Mouse (Mus musculus): ENCODE measurements around the gene Pald1.

Pald1 gene

DNA sequence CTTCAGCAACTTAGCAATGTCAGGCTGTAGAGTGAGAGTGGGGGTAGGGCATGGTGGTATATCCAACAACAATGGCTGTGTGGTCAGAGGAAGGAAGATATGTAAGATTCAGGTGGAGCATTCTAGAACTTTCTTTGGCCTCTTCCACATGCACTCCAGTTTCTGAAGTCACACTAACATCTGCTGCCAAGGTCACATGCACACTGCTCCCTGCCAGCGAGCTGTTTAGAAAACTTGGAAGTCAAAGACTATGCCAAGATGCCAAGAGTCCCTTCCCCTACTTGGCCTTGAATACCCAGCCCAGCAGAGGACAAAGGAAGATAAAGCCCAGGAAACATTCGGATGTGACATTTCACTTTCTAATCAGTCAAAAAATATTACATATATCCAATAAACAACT is 19.6 kb upstream of the Pald1 start:
- no peak for DNase-seq (ENCODE audit: extremely low spot score, low read depth, low spot score)

DNA sequence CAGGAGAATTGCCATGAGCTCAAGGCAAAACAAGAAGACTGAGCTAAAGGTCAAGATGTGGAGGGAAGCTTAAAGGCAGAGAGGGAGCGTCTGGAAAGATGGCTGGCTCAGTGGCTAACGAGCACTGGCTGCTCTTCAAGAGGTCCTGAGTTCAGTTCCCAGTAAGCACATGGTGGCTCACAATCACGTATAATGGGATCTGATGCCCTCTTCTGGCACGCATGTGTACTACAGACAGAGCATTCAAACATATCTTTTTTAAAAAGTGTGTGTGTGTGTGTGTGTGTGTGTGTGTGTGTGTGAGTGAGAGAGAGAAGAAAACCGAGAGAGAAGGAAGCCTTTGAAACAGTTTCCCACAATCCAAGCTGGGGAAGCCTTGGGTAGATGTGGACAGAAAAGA is 19.1 kb upstream of the Pald1 start:
- no peak for DNase-seq (ENCODE audit: extremely low spot score, low read depth, low spot score)

DNA sequence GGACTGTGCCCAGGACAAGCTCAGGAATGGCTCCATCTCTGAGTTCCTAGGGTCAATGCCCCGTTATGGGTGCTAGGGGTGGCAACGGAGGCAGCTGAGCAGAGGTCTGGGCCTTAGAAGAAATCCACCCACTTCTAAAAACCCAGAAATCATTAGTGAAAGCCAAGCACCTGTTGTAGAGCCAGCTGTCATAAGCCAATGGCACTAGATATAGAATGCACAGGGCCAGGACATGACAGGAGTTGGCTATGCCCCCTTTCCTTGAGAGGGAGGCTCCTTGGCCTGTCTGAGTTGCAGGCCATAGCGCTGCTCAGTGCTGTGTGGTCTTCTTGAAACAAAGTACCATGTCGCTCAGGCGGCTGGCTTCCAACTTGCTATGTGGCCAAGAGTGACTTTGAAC is 17.1 kb upstream of the Pald1 start:
- no peak for DNase-seq (ENCODE audit: extremely low spot score, low read depth, low spot score)

DNA sequence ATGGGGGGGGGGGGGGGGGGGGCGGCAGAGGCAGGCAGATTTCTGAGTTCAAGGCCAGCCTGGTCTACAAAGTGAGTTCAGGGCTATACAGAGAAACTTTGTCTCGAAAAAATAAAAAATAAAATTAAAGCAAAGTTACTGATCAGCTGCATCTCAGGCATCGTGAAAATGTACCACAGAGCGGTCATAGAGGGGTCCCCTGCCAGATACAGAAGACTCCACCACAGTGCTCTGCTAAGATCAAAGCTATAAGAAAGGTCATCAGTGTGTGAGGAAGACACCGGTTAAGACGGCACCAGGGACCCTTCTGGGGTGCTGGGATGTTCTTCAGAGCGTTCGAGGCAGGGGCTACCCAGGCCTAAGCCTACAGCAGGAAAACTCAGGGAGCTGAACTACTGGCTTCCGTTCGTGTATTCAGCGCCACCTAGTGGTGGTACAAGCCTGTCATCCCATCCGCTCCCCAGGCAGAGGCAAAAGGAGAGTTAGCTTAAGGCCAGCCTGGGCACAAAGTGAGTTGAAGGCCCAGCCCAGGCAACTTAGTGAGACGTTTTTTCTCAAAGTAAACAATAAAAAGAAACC is 15.9 kb upstream of the Pald1 start:
- peak; percentile 69 for DNase-seq (ENCODE audit: extremely low spot score, low read depth, low spot score)

DNA sequence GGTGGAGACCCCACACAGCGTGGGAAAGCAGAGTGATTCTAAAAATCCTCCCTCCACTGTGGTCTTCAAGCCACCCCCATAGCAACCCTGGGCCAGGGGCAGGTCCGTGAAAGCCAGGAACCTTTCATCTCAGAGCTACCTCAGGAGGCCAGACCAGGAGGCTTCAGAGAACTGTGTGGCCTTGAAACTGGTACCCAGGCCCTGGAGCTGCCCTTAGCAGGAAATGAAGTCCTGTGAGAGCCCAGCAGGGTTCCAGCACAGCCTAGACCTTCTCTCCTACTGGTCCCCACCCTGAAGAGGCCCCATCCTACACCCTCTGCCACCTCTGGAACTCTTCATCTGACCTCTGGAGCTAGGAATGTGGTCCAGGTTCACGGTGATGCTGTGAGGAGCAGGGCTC is 14.8 kb upstream of the Pald1 start:
- no peak for DNase-seq (ENCODE audit: extremely low spot score, low read depth, low spot score)

DNA sequence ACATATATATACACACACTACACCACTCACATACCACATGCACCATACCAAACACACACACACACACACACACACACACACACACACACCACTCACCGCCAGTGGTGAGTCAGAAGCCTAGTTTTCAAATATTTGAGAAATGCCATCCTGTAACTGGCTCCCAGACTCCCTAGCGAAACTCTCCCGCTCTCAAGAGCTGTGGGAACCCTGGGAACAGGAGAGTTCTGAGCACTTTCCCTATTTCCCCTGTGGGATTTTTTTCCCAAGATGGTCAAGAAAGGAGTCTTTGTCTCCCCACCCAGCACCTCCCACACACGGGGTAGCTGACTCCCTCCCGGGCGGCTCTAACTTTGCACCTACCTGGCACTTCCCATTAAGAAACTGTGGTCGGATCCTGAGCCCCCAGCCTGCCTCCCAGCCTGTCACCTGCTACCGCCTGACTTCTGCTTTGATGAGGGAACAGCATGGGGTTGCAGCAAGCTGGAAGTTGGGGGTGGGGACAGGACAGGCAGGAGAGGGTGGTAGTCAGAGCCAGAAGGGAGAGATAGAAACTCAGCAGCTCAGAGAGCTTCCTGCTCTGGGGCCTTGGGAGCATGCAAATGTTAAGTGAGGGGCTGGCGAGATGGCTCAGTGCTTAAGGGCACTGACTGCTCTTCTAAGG is 11.3 kb upstream of the Pald1 start:
- no peak for DNase-seq (ENCODE audit: extremely low spot score, low read depth, low spot score)

DNA sequence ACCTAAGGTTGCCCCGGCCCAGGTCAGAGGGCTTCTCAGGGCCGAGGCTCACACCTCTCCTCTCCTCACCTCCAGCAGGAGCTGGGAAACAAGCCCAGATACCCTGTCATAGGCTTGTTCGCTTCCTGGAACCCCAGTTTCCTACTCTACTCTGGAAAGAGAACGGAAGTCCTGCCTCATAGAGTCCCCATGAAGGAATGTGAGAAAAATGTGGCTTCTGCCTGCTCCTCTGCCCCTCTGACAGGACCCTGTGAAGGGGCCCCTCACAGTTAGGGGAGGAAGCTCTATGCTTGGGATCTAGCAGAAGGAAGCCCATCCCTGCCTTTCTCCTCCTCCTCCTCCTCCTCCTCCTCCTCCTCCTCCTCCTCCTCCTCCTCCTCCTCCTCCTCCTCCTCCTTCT is 9.3 kb upstream of the Pald1 start:
- DNase-seq (ENCODE audit: extremely low spot score, low read depth, low spot score), result no peak

DNA sequence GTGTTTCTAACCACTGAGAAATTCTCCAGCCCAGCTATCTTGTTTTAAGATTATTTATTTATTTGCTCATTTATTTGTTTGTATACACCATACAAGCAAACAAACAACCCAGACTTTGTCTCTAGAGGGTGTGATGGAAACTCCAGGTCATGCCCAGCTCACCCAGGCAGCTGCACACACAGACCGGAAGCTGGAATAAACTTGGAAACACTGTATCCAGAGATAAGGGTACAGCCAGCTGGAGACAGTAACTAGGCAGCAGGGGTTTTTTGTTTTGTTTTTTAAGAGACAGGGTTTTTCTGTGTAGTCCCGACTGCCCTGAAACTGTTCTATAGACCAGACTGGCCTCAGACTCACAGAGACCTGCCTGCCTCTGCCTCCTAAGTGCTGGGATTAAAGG is 6.8 kb upstream of the Pald1 start:
- no peak for DNase-seq (ENCODE audit: extremely low spot score, low read depth, low spot score)

DNA sequence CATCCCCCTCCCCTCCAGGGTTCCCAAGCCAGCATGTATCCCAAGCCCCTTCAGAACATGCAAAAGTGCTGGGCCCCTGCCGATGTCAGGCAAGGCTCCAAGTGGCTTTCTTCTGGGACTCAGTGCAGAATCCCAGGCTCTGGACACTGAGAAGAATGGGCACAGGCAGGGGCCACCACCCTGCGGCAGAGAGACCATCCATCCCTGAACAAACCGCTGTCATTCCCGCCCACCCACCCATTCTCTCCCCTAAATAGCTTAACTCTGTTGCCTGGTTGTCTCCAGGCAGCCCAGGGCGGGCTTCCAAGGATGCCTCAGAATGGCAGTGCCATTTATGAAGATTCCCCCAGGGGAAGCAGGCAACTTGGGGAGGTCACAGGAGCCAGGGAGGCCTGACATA is 5.7 kb upstream of the Pald1 start:
- DNase-seq (ENCODE audit: extremely low spot score, low read depth, low spot score), result no peak

DNA sequence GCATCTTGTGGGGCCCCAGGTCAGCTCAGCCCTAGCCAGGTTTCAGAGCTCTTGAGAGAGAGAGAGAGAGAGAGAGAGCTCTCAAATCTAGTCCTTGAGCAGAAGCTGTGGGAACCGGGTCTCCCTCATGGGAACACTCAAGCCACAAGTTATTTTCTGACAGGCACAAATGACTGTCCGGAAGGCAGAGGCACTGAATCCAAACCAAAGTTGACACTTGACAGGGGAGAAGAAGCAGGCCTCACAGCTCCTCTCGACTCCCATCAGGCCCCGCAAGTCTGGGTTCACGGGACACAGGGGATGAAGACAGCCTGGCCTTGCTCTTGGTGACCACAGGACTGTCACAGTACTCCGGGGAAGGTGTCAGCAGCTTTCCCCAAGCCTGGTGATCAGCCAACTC is 3.0 kb upstream of the Pald1 start:
- no peak for DNase-seq (ENCODE audit: extremely low spot score, low read depth, low spot score)

DNA sequence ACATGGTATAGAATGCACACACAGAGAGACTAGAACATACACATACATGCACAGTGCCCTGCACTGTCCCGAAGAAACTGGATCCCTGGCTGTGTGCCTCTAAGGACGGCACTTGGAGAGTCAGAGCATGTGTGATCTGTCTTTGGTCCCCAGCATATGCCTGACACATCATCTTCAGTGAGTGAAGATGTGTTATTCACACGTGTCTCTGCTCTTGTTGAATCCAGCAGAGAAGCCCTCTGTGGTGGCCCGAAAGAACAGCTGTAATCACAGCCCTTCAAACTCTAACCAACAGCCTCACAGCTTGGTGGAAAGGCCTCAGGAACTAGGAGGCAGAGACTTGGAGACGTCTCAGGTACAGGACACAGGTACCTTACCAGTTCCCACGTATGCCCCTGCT is 1.8 kb upstream of the Pald1 start:
- DNase-seq (ENCODE audit: extremely low spot score, low read depth, low spot score), result no peak

DNA sequence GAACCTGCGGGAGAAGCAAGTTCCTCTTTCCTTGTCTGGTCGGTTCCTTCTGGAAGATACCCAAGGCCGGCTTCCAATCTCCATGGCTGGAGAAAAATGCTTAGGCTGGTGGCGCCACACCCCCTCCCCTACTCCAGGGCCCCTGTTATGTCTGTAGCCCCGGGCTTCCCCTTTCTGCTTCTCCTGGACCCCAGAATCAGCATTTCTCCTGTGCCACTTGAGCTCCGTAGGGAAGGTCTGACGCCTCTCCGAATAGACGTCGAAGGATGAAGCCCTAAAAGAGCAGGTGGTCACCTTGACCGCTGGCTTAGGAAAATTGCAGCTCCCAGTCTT is 351 bp upstream of the Pald1 start:
- no peak for DNase-seq (ENCODE audit: extremely low spot score, low read depth, low spot score)

DNA sequence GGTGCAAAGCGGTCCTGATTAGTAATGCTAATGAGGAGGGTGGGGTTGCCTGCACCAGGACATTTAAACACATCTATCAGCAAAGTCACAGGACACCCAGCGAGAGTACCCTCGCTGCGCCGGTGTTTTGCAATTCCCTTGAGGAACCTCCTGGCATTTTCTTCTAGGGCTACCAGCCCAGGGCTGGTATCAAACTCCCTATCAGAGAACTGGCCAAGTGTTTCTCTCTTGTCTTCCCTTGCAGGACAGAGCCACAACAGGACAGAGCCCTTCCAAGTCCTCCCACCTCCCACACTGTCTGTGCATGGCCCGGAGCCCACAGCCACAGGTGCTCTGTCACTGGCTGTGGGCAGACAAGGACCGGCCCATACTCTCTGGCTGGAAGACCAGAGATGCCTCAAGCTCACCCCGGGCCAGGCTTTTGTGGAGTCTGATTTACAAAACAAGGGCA is 1.0 kb downstream of the Pald1 start:
- DNase-seq (ENCODE audit: extremely low spot score, low read depth, low spot score), result no peak

DNA sequence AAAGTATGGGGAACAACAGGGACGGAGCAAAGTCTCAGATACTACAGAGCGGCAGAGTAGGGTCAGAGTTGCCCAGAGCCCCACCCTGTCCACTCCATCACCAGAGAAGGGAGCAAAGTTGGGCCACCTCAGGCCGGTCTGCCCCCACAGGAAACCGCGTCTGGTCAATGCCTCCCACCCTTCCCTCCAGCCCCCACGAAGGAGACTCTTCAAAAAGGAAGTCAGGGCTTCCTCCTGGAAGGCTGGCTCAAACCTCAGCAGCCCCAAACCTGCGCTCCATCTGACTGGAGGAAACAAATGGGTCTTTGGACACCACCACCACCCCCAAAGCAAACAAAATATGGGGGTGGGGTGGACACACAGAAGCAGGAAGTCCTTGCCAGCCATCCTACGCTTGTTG is 1.5 kb downstream of the Pald1 start:
- DNase-seq (ENCODE audit: extremely low spot score, low read depth, low spot score), result no peak

DNA sequence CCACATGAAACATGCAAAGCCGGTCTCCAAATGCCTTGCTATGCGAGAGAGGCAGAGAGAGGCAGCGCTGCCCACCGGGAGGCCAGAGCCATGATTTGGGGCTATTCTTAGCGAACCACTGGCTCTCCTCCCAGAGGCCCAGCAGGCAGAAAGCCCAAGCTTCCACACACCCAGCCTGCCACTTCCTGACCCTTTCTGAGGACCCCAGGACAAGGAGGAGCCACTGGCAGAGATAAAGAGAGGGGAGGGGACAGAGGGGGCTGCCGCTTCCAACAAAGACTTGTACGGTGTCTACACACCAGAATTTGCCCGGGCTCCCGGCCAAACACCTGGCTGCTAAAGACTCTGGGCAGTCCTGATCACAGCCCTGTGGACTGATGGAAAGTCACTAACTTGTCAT is 3.1 kb downstream of the Pald1 start:
- no peak for DNase-seq (ENCODE audit: extremely low spot score, low read depth, low spot score)

DNA sequence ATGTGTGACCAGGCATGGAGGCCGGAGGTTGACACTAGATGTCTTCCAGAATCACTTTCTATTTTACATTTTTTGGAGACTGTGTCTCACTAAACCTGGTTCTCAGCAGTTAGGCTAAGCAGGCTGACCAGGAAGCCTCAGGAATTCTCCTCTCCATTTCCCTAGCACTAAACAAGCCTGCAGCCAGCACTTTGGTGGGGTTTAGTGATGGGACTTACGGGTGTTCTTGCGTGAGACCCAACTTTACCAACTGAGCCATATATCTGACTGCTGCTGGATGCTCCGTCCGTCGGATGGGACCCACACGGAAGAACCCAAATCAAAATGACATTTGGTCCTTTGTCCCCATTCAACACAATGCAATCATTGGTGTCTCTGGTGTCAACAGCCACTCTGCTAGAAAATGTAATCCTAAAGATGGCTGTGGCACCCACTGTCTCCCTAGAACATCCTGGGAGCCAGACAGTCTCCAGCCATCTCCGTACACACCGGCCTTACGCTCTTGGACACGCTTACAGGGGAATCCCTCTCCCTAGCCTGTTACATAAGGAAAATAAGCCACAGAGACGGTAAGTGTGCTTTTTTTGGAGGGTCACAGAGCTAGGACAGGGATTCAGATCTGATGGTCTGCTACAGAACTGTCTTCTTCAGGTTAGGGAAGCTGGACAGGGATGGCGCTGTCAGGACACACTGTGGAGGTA is 3.8 kb downstream of the Pald1 start:
- DNase-seq (ENCODE audit: extremely low spot score, low read depth, low spot score), result no peak

DNA sequence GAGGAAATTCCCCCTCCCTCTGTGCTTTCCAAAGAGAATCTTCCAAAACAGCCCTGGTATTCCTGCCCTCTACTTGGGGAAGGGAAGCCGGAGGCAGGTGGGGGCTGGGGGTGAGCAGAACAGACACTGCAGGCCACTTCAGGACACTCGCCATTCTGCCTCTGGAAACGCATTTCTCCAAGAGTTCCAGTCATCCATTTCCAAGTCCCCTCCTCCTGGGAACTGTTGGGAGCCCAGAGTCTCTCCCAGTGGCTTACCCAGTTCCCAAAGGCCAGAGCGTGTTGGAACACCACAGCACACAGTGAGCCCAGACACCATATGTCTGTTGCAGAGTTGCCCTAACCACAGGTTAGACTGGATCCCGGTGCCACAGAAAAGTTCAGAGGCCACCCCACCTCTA is 4.6 kb downstream of the Pald1 start:
- DNase-seq (ENCODE audit: extremely low spot score, low read depth, low spot score), result no peak

DNA sequence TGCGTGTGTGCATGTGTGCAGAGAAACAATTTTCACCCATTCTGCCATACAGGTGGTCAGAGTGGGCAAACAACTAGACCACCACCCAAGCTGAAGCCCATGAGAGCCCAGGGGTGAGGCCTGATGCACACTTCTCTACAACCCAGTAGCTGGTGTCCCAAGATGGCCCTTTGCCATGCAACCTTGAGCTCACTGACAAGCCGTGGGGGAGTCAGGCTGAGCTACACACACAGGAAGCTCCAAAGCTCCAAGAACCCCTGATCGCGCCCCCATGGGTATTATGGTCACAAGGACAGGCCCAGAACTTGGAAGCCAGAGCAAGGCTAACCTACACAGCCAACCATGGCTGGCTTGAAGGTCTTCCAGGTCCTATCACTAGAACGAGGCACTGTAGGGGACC is 5.3 kb downstream of the Pald1 start:
- DNase-seq (ENCODE audit: extremely low spot score, low read depth, low spot score), result no peak

DNA sequence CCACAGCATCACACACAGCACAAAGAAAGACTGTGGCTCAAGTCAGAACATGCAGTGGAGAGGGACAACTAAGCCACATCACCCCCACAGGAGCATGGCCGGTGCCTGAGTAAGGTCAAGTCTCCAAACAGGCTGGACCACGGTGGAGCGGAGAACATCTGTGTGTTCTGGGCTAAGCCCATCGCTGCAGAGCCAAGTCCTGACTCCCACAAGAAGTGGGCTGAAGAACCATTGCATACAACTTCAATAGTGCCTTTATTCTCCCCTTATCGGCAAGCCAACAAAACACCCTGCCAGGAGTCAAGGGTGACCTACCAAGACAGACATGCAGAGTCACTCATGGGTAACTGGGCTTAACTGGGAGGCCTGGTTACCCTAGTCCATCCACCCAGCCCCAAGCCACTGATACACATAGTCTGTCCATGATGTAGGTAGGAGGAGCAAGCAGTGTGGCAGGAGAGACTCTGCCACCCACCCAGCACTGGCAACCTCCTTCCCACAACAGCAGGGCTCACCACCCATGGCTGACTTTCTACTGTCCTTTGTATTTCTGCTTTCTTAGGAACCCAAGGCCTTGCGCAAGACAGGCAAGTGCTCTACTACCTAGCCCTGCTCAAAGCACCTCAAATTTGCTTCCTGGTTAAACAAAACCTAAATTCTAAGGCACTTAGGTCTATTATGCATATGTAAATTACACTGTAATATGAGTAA is 8.4 kb downstream of the Pald1 start:
- DNase-seq (ENCODE audit: extremely low spot score, low read depth, low spot score), result no peak

DNA sequence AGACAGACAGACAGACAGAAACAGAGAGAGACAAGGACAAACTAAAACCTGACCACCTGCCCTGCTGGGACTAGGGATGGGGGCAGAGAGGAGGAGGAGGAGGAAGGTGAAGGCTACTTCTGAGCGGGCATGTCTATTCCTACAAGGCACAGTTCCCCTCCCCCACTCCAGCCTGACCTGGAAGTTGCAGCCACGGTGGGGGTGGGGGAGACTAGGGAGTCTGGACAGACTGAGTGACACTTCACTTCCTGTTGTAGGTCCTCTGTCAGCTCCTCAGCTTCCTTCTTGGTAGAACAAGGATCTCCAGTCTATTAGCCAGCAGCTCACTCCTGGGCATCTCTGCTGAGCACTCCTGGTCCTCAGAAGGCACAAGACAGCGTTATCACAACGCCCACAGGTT is 9.3 kb downstream of the Pald1 start:
- DNase-seq (ENCODE audit: extremely low spot score, low read depth, low spot score), result no peak

DNA sequence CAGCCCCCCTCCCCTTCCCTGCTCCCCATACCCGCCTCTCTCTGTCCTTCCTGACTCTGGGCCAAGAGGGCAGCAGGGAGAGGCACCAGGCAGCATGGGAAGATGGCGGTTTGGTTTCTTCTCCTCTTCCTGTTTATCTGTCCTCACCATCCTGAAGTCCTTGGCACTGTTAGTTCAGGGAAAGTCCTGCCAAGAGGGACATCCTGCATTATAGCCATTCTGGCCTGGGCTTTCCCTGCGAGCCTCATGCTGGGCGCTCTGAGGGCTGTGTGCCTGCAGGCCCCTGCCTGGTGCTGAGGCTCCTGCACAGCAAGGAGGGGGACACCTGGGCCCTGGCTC is 10.8 kb downstream of the Pald1 start:
- DNase-seq (ENCODE audit: extremely low spot score, low read depth, low spot score), result no peak

DNA sequence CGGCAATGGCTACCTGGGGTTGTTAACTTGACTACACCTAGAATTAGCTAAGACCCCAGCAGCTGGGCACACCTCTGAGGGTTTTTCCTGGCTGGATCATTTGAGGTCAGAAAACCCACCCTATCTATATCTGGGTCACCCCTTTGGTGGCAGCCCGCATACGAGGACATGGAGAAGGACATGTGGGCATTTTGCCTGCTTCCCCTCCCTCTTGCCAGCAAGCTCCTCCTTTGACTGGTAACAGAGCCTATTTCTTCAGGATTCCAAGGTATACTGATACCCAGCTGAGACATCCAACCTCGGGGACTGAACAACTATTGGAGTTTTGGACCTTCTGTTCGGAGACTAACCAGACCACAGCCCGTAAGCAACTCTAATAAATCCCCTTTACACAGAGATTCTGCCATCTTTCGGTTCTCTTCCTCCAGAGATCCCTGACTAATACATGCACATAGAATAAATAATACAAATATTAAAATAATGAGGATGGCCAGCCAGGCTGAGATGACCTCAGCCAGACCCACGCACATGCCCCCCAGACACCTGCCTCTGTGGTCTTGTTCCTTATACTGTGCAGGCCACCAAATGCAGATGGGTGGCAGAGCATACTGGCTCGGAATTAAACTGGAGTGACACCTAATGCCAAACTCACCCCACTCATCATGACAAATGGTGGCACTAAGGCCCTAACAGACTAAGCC is 11.3 kb downstream of the Pald1 start:
- no peak for DNase-seq (ENCODE audit: extremely low spot score, low read depth, low spot score)

Data from hindlimb bud, embryonic 11.5 days (tissue).